Mouse (Mus musculus): Measurements from ENCODE around the gene Ndufaf2. TPM values are rescaled to one million over a fixed set of nuclear protein-coding genes. Genes with fewer than 3 reads are reported as not detected.

Gene Ndufaf2
- polyA plus RNA-seq, 1 experiment: 2.0 TPM

DNA sequence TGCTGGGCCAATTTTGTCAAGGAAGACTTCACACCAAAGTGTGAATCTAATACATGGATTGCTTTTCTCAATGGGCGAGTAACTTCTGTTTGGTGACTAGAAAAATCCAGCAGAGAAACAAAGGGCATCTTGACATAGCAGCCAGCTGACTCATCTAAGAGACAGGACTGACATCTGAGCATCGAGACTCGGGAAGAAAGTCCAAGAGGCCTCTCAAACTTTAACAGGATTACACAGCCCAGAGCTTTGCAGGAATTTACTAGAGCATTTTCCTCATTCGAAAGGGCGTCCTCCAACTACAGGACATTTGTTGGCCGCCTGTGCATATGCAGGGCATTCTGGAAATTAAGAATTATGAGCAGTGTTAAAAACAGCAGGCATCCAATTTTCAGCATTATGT, 119.0 kb downstream of the Ndufaf2 start:
- Histone ChIP-seq H3K4me1 (ENCODE audit: control insufficient read depth, insufficient read depth, insufficient read length) (peaks cover 2% of the 10 kb centered on the region; the same call in 1 of the 2 replicates), H3K36me3 (ENCODE audit: control insufficient read depth, insufficient read depth, low read length) (no peaks in the 10 kb centered on the region), H3K4me3 (ENCODE audit: extremely low read depth, insufficient read depth, insufficient read length) (no peak overlapping the region), H3K27me3 (ENCODE audit: control insufficient read depth, insufficient read depth, low read length) (no peaks in the 10 kb centered on the region), H3K27ac (ENCODE audit: insufficient read depth, low read length) (no peak overlapping the region)
- whole genome bisulfite sequencing: 87% methylated on average over 6 of the region's 6 CpGs
- no peak for TF ChIP-seq POLR2A (IDR thresholded peaks at IDR 0.05; ENCODE audit: low read depth, low read length)
- no peak for TF ChIP-seq CTCF (IDR thresholded peaks at IDR 0.05; ENCODE audit: extremely low read depth, insufficient read depth, insufficient read length, insufficient replicate concordance)
- no peak for DNase-seq (ENCODE audit: low read depth in 1 of 2, low spot score in 2 of 2)

GRCm38 (mm10) chr13:108032789-108033188, 125.6 kb downstream of the Ndufaf2 start:
- TF ChIP-seq POLR2A (IDR thresholded peaks at IDR 0.05; ENCODE audit: low read depth, low read length) (no peak), CTCF (IDR thresholded peaks at IDR 0.05; ENCODE audit: extremely low read depth, insufficient read depth, insufficient read length, insufficient replicate concordance) (no peak)
- DNase-seq (ENCODE audit: low read depth in 1 of 2, low spot score in 2 of 2): no peak
- Histone ChIP-seq H3K4me3 (ENCODE audit: extremely low read depth, insufficient read depth, insufficient read length) (no peak overlapping the region), H3K4me1 (ENCODE audit: control insufficient read depth, insufficient read depth, insufficient read length) (no peaks in the 10 kb centered on the region), H3K36me3 (ENCODE audit: control insufficient read depth, insufficient read depth, low read length) (no peaks in the 10 kb centered on the region), H3K27me3 (ENCODE audit: control insufficient read depth, insufficient read depth, low read length) (no peaks in the 10 kb centered on the region), H3K27ac (ENCODE audit: insufficient read depth, low read length) (no peak overlapping the region)
- 91% methylated on average over 4 of the region's 4 CpGs for WGBS

GRCm38 (mm10) chr13:108025802-108026201, 132.6 kb downstream of the Ndufaf2 start:
- WGBS: 78% methylated on average over 3 of the region's 3 CpGs
- no peak for DNase-seq (ENCODE audit: low read depth in 1 of 2, low spot score in 2 of 2)
- H3K4me1 ChIP-seq (ENCODE audit: control insufficient read depth, insufficient read depth, insufficient read length): no peaks in the 10 kb centered on the region
- H3K36me3 ChIP-seq (ENCODE audit: control insufficient read depth, insufficient read depth, low read length): no peaks in the 10 kb centered on the region
- no peaks in the 10 kb centered on the region for H3K27me3 ChIP-seq (ENCODE audit: control insufficient read depth, insufficient read depth, low read length)
- no peak overlapping the region for H3K27ac ChIP-seq (ENCODE audit: insufficient read depth, low read length)
- H3K4me3 ChIP-seq (ENCODE audit: extremely low read depth, insufficient read depth, insufficient read length): no peak overlapping the region
- TF ChIP-seq CTCF (IDR thresholded peaks at IDR 0.05; ENCODE audit: extremely low read depth, insufficient read depth, insufficient read length, insufficient replicate concordance): no peak
- no peak for TF ChIP-seq POLR2A (IDR thresholded peaks at IDR 0.05; ENCODE audit: low read depth, low read length)

DNA sequence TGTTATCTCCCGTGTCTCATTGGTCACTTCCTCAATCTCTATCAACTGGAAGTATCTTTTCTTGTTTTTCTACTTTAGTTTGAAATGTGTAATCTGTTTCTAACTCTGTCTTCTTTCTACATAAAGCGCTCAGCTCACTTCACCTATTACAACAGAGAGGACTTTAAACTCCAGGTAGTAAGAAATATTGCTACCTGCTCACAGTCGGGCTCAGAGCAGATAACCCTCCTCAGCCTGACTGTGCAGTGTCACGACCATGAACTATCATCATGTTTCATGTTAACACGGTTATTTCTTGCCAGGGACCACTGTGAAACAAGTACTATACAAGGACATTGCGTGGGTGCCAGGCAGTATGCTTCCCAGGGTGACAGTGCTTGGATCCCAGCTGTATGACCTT, 141.1 kb downstream of the Ndufaf2 start:
- WGBS: 78% methylated on average over 6 of the region's 6 CpGs
- TF ChIP-seq CTCF (IDR thresholded peaks at IDR 0.05; ENCODE audit: extremely low read depth, insufficient read depth, insufficient read length, insufficient replicate concordance) (no peak), POLR2A (IDR thresholded peaks at IDR 0.05; ENCODE audit: low read depth, low read length) (no peak)

DNA sequence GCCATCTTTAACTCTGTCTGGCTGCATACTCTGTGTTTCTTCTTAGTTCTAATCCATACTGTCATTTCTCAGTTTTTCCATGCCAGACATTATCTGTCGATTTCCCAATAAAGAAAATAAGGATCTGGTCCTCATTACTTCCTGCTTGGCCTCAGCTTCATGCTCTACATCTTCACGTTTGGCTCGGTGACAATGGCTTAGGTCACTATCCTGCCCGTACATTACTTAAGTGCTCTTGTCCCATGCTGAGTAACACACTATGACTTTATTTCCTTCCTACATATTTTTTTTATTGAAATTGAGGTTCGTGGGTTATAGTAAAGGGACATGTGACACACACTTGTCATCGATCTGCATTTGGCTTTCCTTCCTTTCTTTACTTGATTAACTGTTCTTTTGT, 143.3 kb downstream of the Ndufaf2 start:
- H3K4me1 ChIP-seq (ENCODE audit: control insufficient read depth, insufficient read depth, insufficient read length): no peaks in the 10 kb centered on the region
- H3K36me3 ChIP-seq (ENCODE audit: control insufficient read depth, insufficient read depth, low read length): no peaks in the 10 kb centered on the region
- no peaks in the 10 kb centered on the region for H3K27me3 ChIP-seq (ENCODE audit: control insufficient read depth, insufficient read depth, low read length)
- TF ChIP-seq CTCF (IDR thresholded peaks at IDR 0.05; ENCODE audit: extremely low read depth, insufficient read depth, insufficient read length, insufficient replicate concordance) (no peak), POLR2A (IDR thresholded peaks at IDR 0.05; ENCODE audit: low read depth, low read length) (no peak)
- 77% methylated on average over 6 of the region's 6 CpGs for WGBS
- H3K4me3 ChIP-seq (ENCODE audit: extremely low read depth, insufficient read depth, insufficient read length): no peak overlapping the region
- no peak for DNase-seq (ENCODE audit: low read depth in 1 of 2, low spot score in 2 of 2)
- H3K27ac ChIP-seq (ENCODE audit: insufficient read depth, low read length): no peak overlapping the region

More for the DNA sequence above, 141.1 kb downstream of the Ndufaf2 start:
- H3K36me3 ChIP-seq (ENCODE audit: control insufficient read depth, insufficient read depth, low read length): no peaks in the 10 kb centered on the region
- H3K4me3 ChIP-seq (ENCODE audit: extremely low read depth, insufficient read depth, insufficient read length): no peak overlapping the region
- DNase-seq (ENCODE audit: low read depth in 1 of 2, low spot score in 2 of 2): no peak
- H3K4me1 ChIP-seq (ENCODE audit: control insufficient read depth, insufficient read depth, insufficient read length): no peaks in the 10 kb centered on the region
- H3K27me3 ChIP-seq (ENCODE audit: control insufficient read depth, insufficient read depth, low read length): no peaks in the 10 kb centered on the region
- no peak overlapping the region for H3K27ac ChIP-seq (ENCODE audit: insufficient read depth, low read length)

DNA sequence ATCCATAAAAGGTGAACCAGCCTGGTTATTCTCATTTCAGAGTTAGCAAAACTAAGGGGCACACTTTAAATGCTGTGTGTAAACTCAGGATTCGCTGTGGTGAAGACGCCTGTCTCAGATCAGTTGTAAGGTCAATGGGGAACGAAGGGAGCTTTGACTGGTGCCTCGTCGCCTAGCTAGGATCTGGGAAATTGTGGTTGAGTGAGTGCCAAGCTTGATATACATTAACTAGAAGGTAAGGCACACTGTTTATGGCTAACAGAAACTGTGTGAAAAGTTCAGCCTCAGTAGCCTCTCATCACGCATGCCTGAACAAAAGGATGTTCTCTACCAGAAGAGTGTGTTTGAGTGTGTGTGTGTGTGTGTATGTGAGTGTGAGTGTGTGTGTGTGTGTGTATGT, 144.6 kb downstream of the Ndufaf2 start:
- Histone ChIP-seq H3K36me3 (ENCODE audit: control insufficient read depth, insufficient read depth, low read length) (no peaks in the 10 kb centered on the region), H3K4me1 (ENCODE audit: control insufficient read depth, insufficient read depth, insufficient read length) (no peaks in the 10 kb centered on the region), H3K27ac (ENCODE audit: insufficient read depth, low read length) (no peak overlapping the region), H3K4me3 (ENCODE audit: extremely low read depth, insufficient read depth, insufficient read length) (no peak overlapping the region), H3K27me3 (ENCODE audit: control insufficient read depth, insufficient read depth, low read length) (no peaks in the 10 kb centered on the region)
- TF ChIP-seq POLR2A (IDR thresholded peaks at IDR 0.05; ENCODE audit: low read depth, low read length) (no peak), CTCF (IDR thresholded peaks at IDR 0.05; ENCODE audit: extremely low read depth, insufficient read depth, insufficient read length, insufficient replicate concordance) (no peak)
- WGBS: 92% methylated on average over 6 of the region's 6 CpGs
- DNase-seq (ENCODE audit: low read depth in 1 of 2, low spot score in 2 of 2): no peak

DNA sequence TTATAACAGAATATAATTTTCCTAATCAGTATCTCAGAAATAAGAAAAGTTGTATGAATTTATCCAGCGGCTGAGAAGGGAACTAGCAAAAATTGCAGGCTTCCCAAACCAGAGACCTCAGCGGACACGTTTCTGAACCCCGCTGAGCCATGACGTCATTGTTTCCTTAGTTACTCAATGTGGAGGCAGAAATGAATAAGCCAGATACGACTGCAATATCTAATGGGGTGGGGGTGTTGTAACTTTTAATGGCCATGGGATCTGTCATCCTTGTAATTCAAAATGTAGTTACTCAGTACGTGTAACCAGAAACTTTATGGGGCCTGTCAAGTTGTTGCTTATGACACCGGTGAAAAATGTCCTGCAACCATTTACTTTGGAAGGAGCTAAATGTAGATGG, 145.3 kb downstream of the Ndufaf2 start:
- DNase-seq (ENCODE audit: low read depth in 1 of 2, low spot score in 2 of 2): no peak
- 92% methylated on average over 8 of the region's 8 CpGs for WGBS
- no peak overlapping the region for H3K27ac ChIP-seq (ENCODE audit: insufficient read depth, low read length)
- no peaks in the 10 kb centered on the region for H3K36me3 ChIP-seq (ENCODE audit: control insufficient read depth, insufficient read depth, low read length)
- H3K27me3 ChIP-seq (ENCODE audit: control insufficient read depth, insufficient read depth, low read length): no peaks in the 10 kb centered on the region
- H3K4me1 ChIP-seq (ENCODE audit: control insufficient read depth, insufficient read depth, insufficient read length): no peaks in the 10 kb centered on the region
- TF ChIP-seq CTCF (IDR thresholded peaks at IDR 0.05; ENCODE audit: extremely low read depth, insufficient read depth, insufficient read length, insufficient replicate concordance): no peak
- TF ChIP-seq POLR2A (IDR thresholded peaks at IDR 0.05; ENCODE audit: low read depth, low read length): no peak
- H3K4me3 ChIP-seq (ENCODE audit: extremely low read depth, insufficient read depth, insufficient read length): no peak overlapping the region
